Mouse (Mus musculus) limb, embryonic 11.5 days (tissue): ENCODE results near the gene Acnat1. TPM values are rescaled to one million over a fixed set of nuclear protein-coding genes. Genes with fewer than 3 reads are reported as not detected.
"Not testable (repeated sequence)": the region's sequence is repeated elsewhere in the genome, so short reads cannot be mapped to it uniquely, and the experiment has no call there.

Experiments
- ATAC-seq: fragments of 200-750 bp; cut with Nextera tagmentation; 2 replicates; pipeline ENCODE4 v1.8.0; 2017; ENCODE audit warnings: low read depth; ENCODE audit not compliant: insufficient number of reproducible peaks, low FRiP score, low TSS enrichment
- DNase-seq: peaks from one replicate; pipeline ENCODE4 v3.0.0-alpha.2; 2015; ENCODE audit warnings: low spot score
- H3K27ac ChIP-seq: fragments of 300-500 bp; sonication (generic); replicated peaks from 2 replicates; pipeline ENCODE4 v1.5.1; 2014; ENCODE audit warnings: low read depth, mild to moderate bottlenecking, low read length
- H3K27me3 ChIP-seq: fragments of 300-500 bp; sonication (generic); 2 replicates; pipeline ENCODE4 v1.6.1; 2014; ENCODE audit warnings: mild to moderate bottlenecking, low read length, mixed read lengths; ENCODE audit not compliant: control insufficient read depth, insufficient read depth
- H3K36me3 ChIP-seq: fragments of 300-500 bp; sonication (generic); 2 replicates; pipeline ENCODE4 v1.6.1; 2014; ENCODE audit warnings: mild to moderate bottlenecking, low read length, moderate library complexity, mixed read lengths; ENCODE audit not compliant: control insufficient read depth, insufficient read depth
- H3K4me1 ChIP-seq: fragments of 300-500 bp; sonication (generic); 2 replicates; pipeline ENCODE4 v1.6.1; 2014; ENCODE audit warnings: low read length, mixed read lengths; ENCODE audit not compliant: control insufficient read depth, insufficient read depth
- H3K4me2 ChIP-seq: fragments of 300-500 bp; sonication (generic); 2 replicates; pipeline ENCODE4 v1.6.1; 2014; ENCODE audit warnings: low read depth, mild to moderate bottlenecking, moderate library complexity; ENCODE audit not compliant: severe bottlenecking
- H3K4me3 ChIP-seq: fragments of 300-500 bp; sonication (generic); 2 replicates; pipeline ENCODE4 v1.5.1; 2014; ENCODE audit warnings: low read depth, low read length
- H3K9ac ChIP-seq: fragments of 300-500 bp; sonication (generic); 2 replicates; pipeline ENCODE4 v1.6.1; 2014; ENCODE audit warnings: mild to moderate bottlenecking, low read length
- H3K9me3 ChIP-seq: fragments of 300-500 bp; sonication (generic); 2 replicates; pipeline ENCODE4 v1.6.1; 2016; ENCODE audit warnings: low read length; ENCODE audit not compliant: control insufficient read depth
- WGBS: fragments of 180-500 bp; shearing (Covaris S2); extraction: QIAGEN DNeasy Blood & Tissue Kit; methylation state at CpG from one replicate; pipeline ENCODE4 v1.1.7; 2014; 5-methylcytosine and 5-hydroxymethylcytosine counted together
- polyA plus RNA-seq: library from polyadenylated mRNA; unstranded; fragments of >200 nt; fragmentation: Nextera tagmentation; extraction: Ambion mirVana; gene quantifications from 2 replicates; pipeline ENCODE4 v1.2.1, GENCODE M21; 2014

The Acnat1 gene
- polyA plus RNA-seq, 1 experiment from 2014 or later = not detected

DNA sequence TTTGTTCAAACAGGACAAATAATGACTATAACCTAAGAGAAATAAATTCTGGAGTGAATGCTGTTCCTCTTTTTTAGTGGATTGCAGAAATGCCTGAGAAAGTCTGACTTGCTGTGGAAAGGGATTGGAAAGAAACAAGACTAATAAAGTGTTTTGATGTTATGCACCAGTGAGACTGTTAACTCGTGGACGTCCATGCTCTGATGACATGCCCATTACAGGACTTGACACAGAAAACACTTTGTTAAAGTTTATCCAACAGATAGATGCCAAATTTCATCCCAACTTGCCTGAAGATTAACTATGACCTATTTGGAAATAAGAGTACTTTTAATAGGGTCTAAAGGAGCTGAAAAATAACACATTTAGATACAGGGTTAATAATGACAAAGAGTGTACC is 63.6 kb downstream of the Acnat1 start:
- not testable (repeated sequence) for ATAC-seq, H3K9me3 ChIP-seq
- 79% methylated on average over 2 of the region's 2 CpGs for WGBS

DNA sequence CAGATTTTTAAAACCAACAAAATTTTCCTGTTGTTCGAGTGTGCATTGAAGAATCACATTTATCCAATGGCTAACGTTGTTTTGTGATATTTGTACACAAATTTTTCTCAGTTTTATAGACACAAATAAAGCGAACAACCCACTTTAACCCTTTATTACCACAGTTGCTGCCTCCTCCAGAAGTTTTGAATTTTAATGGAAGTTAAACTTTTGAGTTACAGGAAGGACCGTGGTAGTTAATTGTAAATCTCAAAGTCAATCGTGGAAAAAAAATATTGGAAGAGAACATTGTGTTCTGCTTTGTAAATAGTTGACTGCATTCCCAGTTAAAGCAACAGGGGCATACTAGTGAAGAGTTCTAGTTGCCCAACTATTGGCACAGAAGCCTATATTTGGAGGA is 65.8 kb downstream of the Acnat1 start, which contains the start of gene Acnat2:
Gene Acnat2 (minus strand): TSS at position 195 of the 400 bp plus-strand sequence.
- not testable (repeated sequence) for H3K27ac ChIP-seq, H3K36me3 ChIP-seq, DNase-seq, H3K9ac ChIP-seq, H3K27me3 ChIP-seq, H3K4me2 ChIP-seq, H3K4me3 ChIP-seq, H3K9me3 ChIP-seq, ATAC-seq, H3K4me1 ChIP-seq
- WGBS = 88% methylated on average over 5 of the region's 5 CpGs

More for the DNA sequence above, 63.6 kb downstream of the Acnat1 start:
- not testable (repeated sequence) for H3K4me1 ChIP-seq, DNase-seq, H3K27me3 ChIP-seq, H3K9ac ChIP-seq, H3K27ac ChIP-seq, H3K4me2 ChIP-seq, H3K36me3 ChIP-seq, H3K4me3 ChIP-seq

Other genes starting within 250 kb of the Acnat1 start
- not detected in 2 replicates for gene Acnat2, start 65.8 kb downstream of the Acnat1 start, polyA plus RNA-seq
- 0.24 and 0.28 TPM in 2 replicates for gene Baat, start 32.6 kb upstream of the Acnat1 start, polyA plus RNA-seq
- 98.6 and 99.4 TPM in 2 replicates for gene Mrpl50, start 47.2 kb upstream of the Acnat1 start, polyA plus RNA-seq
- gene Zfp189, start 47.3 kb upstream of the Acnat1 start, polyA plus RNA-seq = 12.1 and 14.6 TPM in 2 replicates
- 0.07 TPM in 1 of 2 replicates, not detected in the other for gene Aldob, start 75.6 kb upstream of the Acnat1 start, polyA plus RNA-seq
- gene Tmem246, start 124.0 kb upstream of the Acnat1 start, polyA plus RNA-seq = 13.8 and 15.4 TPM in 2 replicates
- 67.5 and 76.1 TPM in 2 replicates for gene Rnf20, start 158.1 kb upstream of the Acnat1 start, polyA plus RNA-seq
- gene Ppp3r2, start 208.1 kb upstream of the Acnat1 start, polyA plus RNA-seq = 0.06 and 0.08 TPM in 2 replicates